Mouse (Mus musculus) lung, postnatal 0 days (tissue): ENCODE results near the gene Prrt1. TPM values are rescaled to one million over a fixed set of nuclear protein-coding genes. Genes with fewer than 3 reads are reported as not detected.
A peak's percentile ranks its signal among the peaks of the same experiment; 100 is the strongest.

Source experiments
- ATAC-seq: fragments of 200-750 bp; cut with Nextera tagmentation; 2 replicates; pipeline ENCODE4 v1.8.0; 2017; ENCODE audit warnings: moderate library complexity
- DNase-seq: peaks from one replicate; pipeline ENCODE4 v3.0.0-alpha.2; 2016; ENCODE audit warnings: low spot score
- H3K27ac ChIP-seq: fragments of 300-500 bp; sonication (generic); 2 replicates; pipeline ENCODE4 v1.5.1; 2014; ENCODE audit warnings: antibody characterized with exemption, mild to moderate bottlenecking, low read length, mixed read lengths
- H3K27me3 ChIP-seq: fragments of 300-500 bp; sonication (generic); replicated peaks from 2 replicates; pipeline ENCODE4 v1.6.1; 2014; ENCODE audit warnings: low read length, mixed read lengths; ENCODE audit not compliant: insufficient read depth
- H3K36me3 ChIP-seq: fragments of 300-500 bp; sonication (generic); 2 replicates; pipeline ENCODE4 v1.6.1; 2014; ENCODE audit warnings: low read length, mixed read lengths; ENCODE audit not compliant: insufficient read depth
- H3K4me1 ChIP-seq: fragments of 300-500 bp; sonication (generic); 2 replicates; pipeline ENCODE4 v1.6.1; 2014; ENCODE audit warnings: antibody characterized with exemption, low read depth, low read length, mixed read lengths; ENCODE audit not compliant: insufficient read depth
- H3K4me2 ChIP-seq: fragments of 300-500 bp; sonication (generic); replicated peaks from 2 replicates; pipeline ENCODE4 v1.6.1; 2014; ENCODE audit warnings: low read depth, mild to moderate bottlenecking, low read length, moderate library complexity, mixed read lengths
- H3K4me3 ChIP-seq: fragments of 300-500 bp; sonication (generic); 2 replicates; pipeline ENCODE4 v1.5.1; 2014; ENCODE audit warnings: low read depth, low read length
- H3K9ac ChIP-seq: fragments of 300-500 bp; sonication (generic); replicated peaks from 2 replicates; pipeline ENCODE4 v1.6.1; 2014; ENCODE audit warnings: low read depth, mild to moderate bottlenecking
- H3K9me3 ChIP-seq: fragments of 300-500 bp; sonication (generic); 2 replicates; pipeline ENCODE4 v1.6.1; 2016; ENCODE audit warnings: low read length, mixed read lengths
- CTCF ChIP-seq: IDR thresholded peaks from 2 replicates; pipeline ENCODE4 v1.5.1; 2016; ENCODE audit warnings: antibody characterized with exemption, mild to moderate bottlenecking
- EP300 ChIP-seq: IDR thresholded peaks from 2 replicates; pipeline ENCODE4 v1.6.1; 2016; ENCODE audit warnings: antibody characterized with exemption, mild to moderate bottlenecking, control low read depth
- WGBS: fragments of 180-500 bp; shearing (Covaris S2); extraction: QIAGEN DNeasy Blood & Tissue Kit; methylation state at CpG from one replicate; pipeline ENCODE4 v1.1.7; 2014; 5-methylcytosine and 5-hydroxymethylcytosine counted together
- polyA plus RNA-seq: library from polyadenylated mRNA; unstranded; fragments of >200 nt; fragmentation: Nextera tagmentation; extraction: Ambion mirVana; gene quantifications from 2 replicates; pipeline ENCODE4 v1.2.1, GENCODE M21; 2015

Gene Prrt1
- polyA plus RNA-seq, 1 experiment from 2014 or later: 0.29 TPM

GRCm38 (mm10) chr17:34629796-34630603 lies 667 bp downstream of the Prrt1 start:
- TF ChIP-seq EP300: no peak
- no peak for TF ChIP-seq CTCF
- ATAC-seq (no peak), DNase-seq (no peak)
- WGBS: 24% methylated on average over 12 of the region's 12 CpGs
- H3K4me2 ChIP-seq: peak overlapping the region; percentile 43
- H3K27ac ChIP-seq: no peak overlapping the region
- no peak overlapping the region for H3K4me3 ChIP-seq
- H3K36me3 ChIP-seq: no peaks in the 10 kb centered on the region
- no peak overlapping the region for H3K9ac ChIP-seq
- peaks cover 42% of the 10 kb centered on the region for H3K27me3 ChIP-seq
- no peaks in the 10 kb centered on the region for H3K9me3 ChIP-seq
- H3K4me1 ChIP-seq: peaks cover 21% of the 10 kb centered on the region; the same call in 1 of the 2 replicates

- Histone ChIP-seq H3K27me3 (peaks cover 42% of the 10 kb centered on the region), H3K4me1 (peaks cover 21% of the 10 kb centered on the region; the same call in 1 of the 2 replicates), H3K4me3 (peak overlapping the region; percentile 17)
Observed at GRCm38 (mm10) chr17:34630761-34631301, 1.5 kb downstream of the Prrt1 start.

GRCm38 (mm10) chr17:34631647-34632046 lies 2.3 kb downstream of the Prrt1 start:
- peaks cover 15% of the 10 kb centered on the region; the same call in 1 of the 2 replicates for H3K4me1 ChIP-seq
- ATAC-seq: no peak
- no peak overlapping the region for H3K9ac ChIP-seq
- WGBS: 17% methylated on average over 11 of the region's 12 CpGs
- peaks cover 42% of the 10 kb centered on the region for H3K27me3 ChIP-seq
- no peak overlapping the region for H3K27ac ChIP-seq
- no peaks in the 10 kb centered on the region for H3K9me3 ChIP-seq
- H3K4me3 ChIP-seq: peak overlapping the region; percentile 14; the same call in 1 of the 2 replicates
- TF ChIP-seq CTCF: no peak
- TF ChIP-seq EP300: no peak
- no peaks in the 10 kb centered on the region for H3K36me3 ChIP-seq
- no peak for DNase-seq
- H3K4me2 ChIP-seq: peak overlapping the region; percentile 43

More at GRCm38 (mm10) chr17:34630761-34631301, 1.5 kb downstream of the Prrt1 start:
- no peak overlapping the region for H3K27ac ChIP-seq
- H3K9ac ChIP-seq: no peak overlapping the region
- 2% methylated on average over 30 of the region's 48 CpGs for WGBS
- TF ChIP-seq EP300 (no peak), CTCF (no peak)
- DNase-seq (no peak), ATAC-seq (no peak)
- H3K9me3 ChIP-seq: no peaks in the 10 kb centered on the region
- peak overlapping the region; percentile 43 for H3K4me2 ChIP-seq
- no peaks in the 10 kb centered on the region for H3K36me3 ChIP-seq

- Histone ChIP-seq H3K27ac (no peak overlapping the region), H3K9ac (no peak overlapping the region), H3K4me3 (peak overlapping the region; percentile 14), H3K27me3 (peaks cover 42% of the 10 kb centered on the region), H3K4me1 (peaks cover 14% of the 10 kb centered on the region; the same call in 1 of the 2 replicates), H3K36me3 (no peaks in the 10 kb centered on the region), H3K9me3 (no peaks in the 10 kb centered on the region), H3K4me2 (peak overlapping the region; percentile 43)
- no peak for TF ChIP-seq CTCF
- no peak for TF ChIP-seq EP300
- DNase-seq: peak; percentile 76
- ATAC-seq: peak; percentile 66
- 2% methylated on average over 25 of the region's 26 CpGs for WGBS
Observed at GRCm38 (mm10) chr17:34632261-34632691, 2.9 kb downstream of the Prrt1 start.

GRCm38 (mm10) chr17:34635671-34636070 lies 6.3 kb downstream of the Prrt1 start:
- H3K4me2 ChIP-seq: no peak overlapping the region
- no peak overlapping the region for H3K27ac ChIP-seq
- peaks cover 30% of the 10 kb centered on the region for H3K27me3 ChIP-seq
- H3K9me3 ChIP-seq: no peaks in the 10 kb centered on the region
- ATAC-seq (no peak), DNase-seq (no peak)
- no peak overlapping the region for H3K4me3 ChIP-seq
- no peak for TF ChIP-seq CTCF
- no peak for TF ChIP-seq EP300
- WGBS: 62% methylated on average over 2 of the region's 2 CpGs
- no peak overlapping the region for H3K9ac ChIP-seq
- peaks cover 3% of the 10 kb centered on the region; the same call in 1 of the 2 replicates for H3K4me1 ChIP-seq
- no peaks in the 10 kb centered on the region for H3K36me3 ChIP-seq

- DNase-seq: no peak
- Histone ChIP-seq H3K27ac (no peak overlapping the region), H3K9ac (no peak overlapping the region), H3K9me3 (no peaks in the 10 kb centered on the region), H3K4me2 (no peak overlapping the region), H3K4me3 (no peak overlapping the region), H3K27me3 (peaks cover 19% of the 10 kb centered on the region; the same call in 1 of the 2 replicates), H3K36me3 (no peaks in the 10 kb centered on the region), H3K4me1 (peaks cover 3% of the 10 kb centered on the region; the same call in 1 of the 2 replicates)
- TF ChIP-seq CTCF: 0 out of 2 replicates have a peak, but pooled peaks have one; percentile 7
- no peak for TF ChIP-seq EP300
- no peak for ATAC-seq
- 57% methylated on average over 3 of the region's 3 CpGs for WGBS
Observed at GRCm38 (mm10) chr17:34637459-34637858, 8.1 kb downstream of the Prrt1 start.
